Mouse (Mus musculus): ENCODE results near the gene Khdrbs2. TPM values are rescaled to one million over a fixed set of nuclear protein-coding genes. Genes with fewer than 3 reads are reported as not detected.

Khdrbs2 gene
- polyA plus RNA-seq, 1 experiment: 8.2 TPM

DNA sequence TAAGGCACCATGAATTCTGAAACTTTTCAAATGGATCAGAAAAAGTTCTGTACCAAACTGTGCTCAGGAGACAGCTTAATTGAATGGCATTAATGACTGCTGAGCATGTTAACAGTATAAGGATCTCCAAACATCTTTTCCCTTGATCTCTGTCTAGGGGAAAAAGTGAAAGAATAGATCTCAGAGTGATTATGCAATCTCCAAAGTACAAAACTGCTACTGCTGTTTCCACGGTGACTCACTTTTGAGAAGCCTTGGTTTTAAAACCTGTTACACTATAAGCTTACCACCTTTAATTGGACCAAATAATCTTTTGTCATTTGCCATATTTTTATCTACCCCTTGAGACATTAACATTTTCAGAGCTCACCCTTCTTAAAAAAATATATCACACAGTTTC is 453.5 kb downstream of the Khdrbs2 start:
- WGBS: 54% methylated on average over 1 of the region's 1 CpGs
- TF ChIP-seq POLR2A (IDR thresholded peaks at IDR 0.05; ENCODE audit: borderline replicate concordance, insufficient read depth, low read length) (no peak), CTCF (IDR thresholded peaks at IDR 0.05; ENCODE audit: borderline replicate concordance, insufficient read depth, low read depth, low read length) (no peak)
- Histone ChIP-seq H3K4me1 (ENCODE audit: control insufficient read depth, insufficient read depth, low read length) (no peaks in the 10 kb centered on the region), H3K27ac (ENCODE audit: insufficient read depth, low read length) (no peak overlapping the region), H3K27me3 (ENCODE audit: control insufficient read depth, insufficient read depth, low read length) (no peaks in the 10 kb centered on the region), H3K4me3 (replicated peaks; ENCODE audit: insufficient read depth, low read depth, low read length) (no peak overlapping the region)
- DNase-seq: no peak

DNA sequence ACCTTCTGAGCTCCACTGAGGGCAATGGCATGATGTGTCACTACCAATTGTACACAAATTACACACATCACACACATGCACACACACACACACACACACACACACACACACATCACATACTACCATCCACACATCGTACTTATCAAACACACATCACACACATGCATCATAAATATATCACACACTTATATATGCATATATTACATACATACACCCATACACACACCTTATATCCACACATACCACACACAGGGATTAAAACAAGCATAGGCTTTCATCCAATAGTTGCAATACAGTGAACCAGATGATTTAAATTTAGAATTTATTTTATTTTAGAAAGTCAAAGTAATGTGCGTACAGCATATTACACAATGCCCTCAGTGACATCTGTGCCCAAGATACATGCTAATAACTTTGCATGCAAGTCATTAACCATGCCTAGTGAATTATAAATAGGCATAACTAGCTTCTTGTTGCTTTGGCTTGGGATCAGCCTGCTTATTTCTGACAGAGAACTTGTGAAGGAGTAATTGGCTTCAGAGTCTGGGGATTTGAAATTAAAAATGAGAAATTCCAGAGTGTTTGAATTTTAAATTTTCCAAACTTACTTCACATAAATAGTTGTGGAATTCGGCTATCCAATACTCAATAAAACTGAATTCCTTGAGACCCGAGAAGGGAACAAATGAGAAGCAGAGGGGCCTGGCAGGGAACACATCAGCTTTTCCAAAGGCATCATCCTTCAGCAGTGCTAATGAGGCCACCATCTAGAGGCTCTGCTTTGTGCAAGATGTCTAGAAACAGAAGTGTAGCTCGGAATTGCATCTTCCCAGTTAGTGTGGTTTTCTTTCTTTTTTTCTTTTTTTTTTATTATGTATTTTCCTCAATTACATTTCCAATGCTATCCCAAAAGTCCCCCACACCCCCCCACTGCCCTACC is 460.2 kb downstream of the Khdrbs2 start:
- WGBS: 79% methylated on average over 5 of the region's 5 CpGs
- no peak for DNase-seq
- H3K4me1 ChIP-seq (ENCODE audit: control insufficient read depth, insufficient read depth, low read length): no peaks in the 10 kb centered on the region
- no peak overlapping the region for H3K27ac ChIP-seq (ENCODE audit: insufficient read depth, low read length)
- H3K27me3 ChIP-seq (ENCODE audit: control insufficient read depth, insufficient read depth, low read length): no peaks in the 10 kb centered on the region
- no peak for TF ChIP-seq POLR2A (IDR thresholded peaks at IDR 0.05; ENCODE audit: borderline replicate concordance, insufficient read depth, low read length)
- no peak overlapping the region for H3K4me3 ChIP-seq (replicated peaks; ENCODE audit: insufficient read depth, low read depth, low read length)

GRCm38 (mm10) chr1:32633404-32633803 is 460.9 kb downstream of the Khdrbs2 start:
- DNase-seq: no peak
- TF ChIP-seq POLR2A (IDR thresholded peaks at IDR 0.05; ENCODE audit: borderline replicate concordance, insufficient read depth, low read length) (no peak), CTCF (IDR thresholded peaks at IDR 0.05; ENCODE audit: borderline replicate concordance, insufficient read depth, low read depth, low read length) (no peak)
- WGBS: 86% methylated on average over 4 of the region's 4 CpGs
- H3K4me3 ChIP-seq (replicated peaks; ENCODE audit: insufficient read depth, low read depth, low read length): no peak overlapping the region
- no peaks in the 10 kb centered on the region for H3K4me1 ChIP-seq (ENCODE audit: control insufficient read depth, insufficient read depth, low read length)
- H3K27me3 ChIP-seq (ENCODE audit: control insufficient read depth, insufficient read depth, low read length): no peaks in the 10 kb centered on the region
- no peak overlapping the region for H3K27ac ChIP-seq (ENCODE audit: insufficient read depth, low read length)

DNA sequence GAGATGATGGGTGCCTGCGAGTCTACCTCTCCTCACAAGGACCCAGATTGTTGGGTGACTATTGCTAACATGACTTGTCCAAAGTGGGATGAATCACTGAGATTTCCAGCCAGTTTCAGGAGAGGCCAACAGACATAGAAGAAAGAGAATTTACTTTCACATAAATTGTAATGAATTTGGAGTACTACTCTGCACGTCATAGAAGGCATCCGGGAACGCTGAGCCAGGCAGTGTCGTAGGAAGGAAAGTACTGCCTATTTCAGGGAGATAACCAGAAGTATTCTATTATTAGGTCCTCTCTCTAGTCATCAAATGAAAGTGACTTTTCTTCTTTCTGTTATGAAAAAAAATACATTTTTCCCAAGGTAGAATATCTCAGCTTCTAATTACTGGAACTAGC is 466.6 kb downstream of the Khdrbs2 start:
- TF ChIP-seq CTCF (IDR thresholded peaks at IDR 0.05; ENCODE audit: borderline replicate concordance, insufficient read depth, low read depth, low read length) (no peak), POLR2A (IDR thresholded peaks at IDR 0.05; ENCODE audit: borderline replicate concordance, insufficient read depth, low read length) (no peak)
- Histone ChIP-seq H3K27me3 (ENCODE audit: control insufficient read depth, insufficient read depth, low read length) (no peaks in the 10 kb centered on the region), H3K27ac (ENCODE audit: insufficient read depth, low read length) (no peak overlapping the region), H3K4me1 (ENCODE audit: control insufficient read depth, insufficient read depth, low read length) (no peaks in the 10 kb centered on the region), H3K4me3 (replicated peaks; ENCODE audit: insufficient read depth, low read depth, low read length) (no peak overlapping the region)
- WGBS: 93% methylated on average over 5 of the region's 5 CpGs
- no peak for DNase-seq

- no peaks in the 10 kb centered on the region for H3K27me3 ChIP-seq (ENCODE audit: control insufficient read depth, insufficient read depth, low read length)
- 55% methylated on average over 3 of the region's 3 CpGs for WGBS
- no peak for DNase-seq
- TF ChIP-seq POLR2A (IDR thresholded peaks at IDR 0.05; ENCODE audit: borderline replicate concordance, insufficient read depth, low read length): no peak
- TF ChIP-seq CTCF (IDR thresholded peaks at IDR 0.05; ENCODE audit: borderline replicate concordance, insufficient read depth, low read depth, low read length): no peak
- H3K4me1 ChIP-seq (ENCODE audit: control insufficient read depth, insufficient read depth, low read length): no peaks in the 10 kb centered on the region
- no peak overlapping the region for H3K4me3 ChIP-seq (replicated peaks; ENCODE audit: insufficient read depth, low read depth, low read length)
- H3K27ac ChIP-seq (ENCODE audit: insufficient read depth, low read length): no peak overlapping the region
These were observed 477.2 kb downstream of the Khdrbs2 start for GRCm38 (mm10) chr1:32649647-32650209.

DNA sequence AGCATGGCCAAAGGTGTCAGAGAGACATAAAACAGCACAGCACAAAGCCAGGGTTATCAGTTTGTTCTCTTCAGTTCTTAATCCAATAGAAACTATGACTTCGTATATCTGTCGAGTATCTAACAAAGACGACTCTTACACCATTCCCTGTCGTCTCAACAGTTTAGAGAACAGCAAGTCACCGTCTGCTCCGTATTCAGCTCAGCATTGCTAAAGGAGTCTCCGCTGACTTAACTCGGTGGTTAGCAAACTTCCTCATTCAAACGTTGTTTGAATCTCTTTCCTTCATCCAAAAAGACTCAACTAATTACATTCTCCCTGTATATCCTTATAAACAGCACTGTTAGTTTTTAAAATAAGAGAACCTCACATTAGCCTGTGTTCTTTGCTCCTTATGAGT is 521.3 kb downstream of the Khdrbs2 start:
- DNase-seq: no peak
- Histone ChIP-seq H3K4me1 (ENCODE audit: control insufficient read depth, insufficient read depth, low read length) (no peaks in the 10 kb centered on the region), H3K27me3 (ENCODE audit: control insufficient read depth, insufficient read depth, low read length) (no peaks in the 10 kb centered on the region), H3K4me3 (replicated peaks; ENCODE audit: insufficient read depth, low read depth, low read length) (no peak overlapping the region), H3K27ac (ENCODE audit: insufficient read depth, low read length) (no peak overlapping the region)
- 89% methylated on average over 9 of the region's 9 CpGs for WGBS
- TF ChIP-seq CTCF (IDR thresholded peaks at IDR 0.05; ENCODE audit: borderline replicate concordance, insufficient read depth, low read depth, low read length) (no peak), POLR2A (IDR thresholded peaks at IDR 0.05; ENCODE audit: borderline replicate concordance, insufficient read depth, low read length) (no peak)

DNA sequence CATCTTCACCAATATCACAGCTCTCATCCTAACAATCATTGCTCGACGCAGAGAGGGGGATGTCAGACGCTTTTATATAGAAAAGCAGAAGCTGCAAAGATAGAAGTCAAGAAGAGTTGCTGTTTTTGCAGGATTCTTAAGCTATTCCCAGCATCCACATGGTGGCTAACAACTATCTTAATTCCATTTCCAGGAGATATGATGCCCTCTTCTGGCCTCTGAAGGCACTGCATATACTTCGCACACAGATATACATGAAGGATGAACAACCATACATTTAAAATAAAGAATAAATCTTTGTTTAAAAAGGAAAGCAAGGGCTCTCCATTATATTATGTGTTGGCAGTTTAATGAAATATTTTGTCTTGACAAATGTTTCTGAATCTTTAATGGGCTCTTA is 527.6 kb downstream of the Khdrbs2 start:
- WGBS: 98% methylated on average over 4 of the region's 4 CpGs
- Histone ChIP-seq H3K4me3 (replicated peaks; ENCODE audit: insufficient read depth, low read depth, low read length) (no peak overlapping the region), H3K27me3 (ENCODE audit: control insufficient read depth, insufficient read depth, low read length) (no peaks in the 10 kb centered on the region), H3K27ac (ENCODE audit: insufficient read depth, low read length) (no peak overlapping the region), H3K4me1 (ENCODE audit: control insufficient read depth, insufficient read depth, low read length) (no peaks in the 10 kb centered on the region)
- no peak for DNase-seq
- TF ChIP-seq POLR2A (IDR thresholded peaks at IDR 0.05; ENCODE audit: borderline replicate concordance, insufficient read depth, low read length): no peak
- no peak for TF ChIP-seq CTCF (IDR thresholded peaks at IDR 0.05; ENCODE audit: borderline replicate concordance, insufficient read depth, low read depth, low read length)

DNA sequence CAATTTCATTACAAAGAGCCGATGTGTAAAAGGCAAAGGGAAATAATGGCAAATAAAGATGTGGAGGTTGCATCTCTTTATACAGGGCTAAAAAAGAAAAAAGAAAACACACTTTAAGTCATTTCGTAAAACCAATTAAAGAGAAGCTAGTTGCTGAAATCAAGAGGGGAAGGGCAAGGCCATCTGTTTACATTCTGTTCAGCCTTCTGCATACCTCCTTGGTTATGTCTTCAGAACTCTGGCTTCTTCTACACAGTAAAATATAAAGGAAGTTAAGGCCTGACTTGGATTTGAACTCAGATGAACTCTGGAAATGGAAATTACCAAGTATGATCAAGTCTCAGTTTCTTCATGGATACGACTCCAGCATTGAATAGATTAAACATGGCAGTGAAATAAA is 528.8 kb downstream of the Khdrbs2 start:
- H3K4me3 ChIP-seq (replicated peaks; ENCODE audit: insufficient read depth, low read depth, low read length): no peak overlapping the region
- H3K27me3 ChIP-seq (ENCODE audit: control insufficient read depth, insufficient read depth, low read length): no peaks in the 10 kb centered on the region
- DNase-seq: no peak
- WGBS: 92% methylated on average over 3 of the region's 3 CpGs
- no peak for TF ChIP-seq POLR2A (IDR thresholded peaks at IDR 0.05; ENCODE audit: borderline replicate concordance, insufficient read depth, low read length)
- no peak for TF ChIP-seq CTCF (IDR thresholded peaks at IDR 0.05; ENCODE audit: borderline replicate concordance, insufficient read depth, low read depth, low read length)
- no peaks in the 10 kb centered on the region for H3K4me1 ChIP-seq (ENCODE audit: control insufficient read depth, insufficient read depth, low read length)
- H3K27ac ChIP-seq (ENCODE audit: insufficient read depth, low read length): no peak overlapping the region
